Mouse (Mus musculus) megakaryocyte-erythroid progenitor cell, adult 5-6 weeks (primary cell): ENCODE measurements around the gene Armc10. TPM values are rescaled to one million over a fixed set of nuclear protein-coding genes. Genes with fewer than 3 reads are reported as not detected.
"Not testable (repeated sequence)": the region's sequence is repeated elsewhere in the genome, so short reads cannot be mapped to it uniquely, and the experiment has no call there.

Experiments used
- ATAC-seq: replicated peaks from 2 replicates; pipeline ENCODE4 v1.8.0; 2016; ENCODE audit warnings: mild to moderate bottlenecking, inconsistent platforms; ENCODE audit not compliant: severe bottlenecking, poor library complexity, low FRiP score, low TSS enrichment
- total RNA-seq, 2 experiments: library from RNA; stranded (forward) in 1 of 2; stranded (reverse) in 1 of 2; fragments of 200-1000, 215-1000 nt in 1 of 2; fragments of >200 nt in 1 of 2; fragmentation: Nextera tagmentation in 1 of 2; gene quantifications; 2 replicates each; pipeline ENCODE4 v1.2.3; 2014 to 2017

Armc10 gene
- total RNA-seq, 2 experiments from 2014 or later, result 43.9 to 49.9 TPM

GRCm38 (mm10) chr5:21660850-21661249 is 15.2 kb downstream of the Armc10 start:
- no peak for ATAC-seq

- no peak for ATAC-seq
Measured at GRCm38 (mm10) chr5:21663081-21663480, 17.5 kb downstream of the Armc10 start.

- ATAC-seq, result peak; percentile 59
Measured at GRCm38 (mm10) chr5:21667191-21668137, 21.9 kb downstream of the Armc10 start.

GRCm38 (mm10) chr5:21669307-21669706 is 23.7 kb downstream of the Armc10 start:
- ATAC-seq, result no peak

GRCm38 (mm10) chr5:21672812-21673635 is 27.4 kb downstream of the Armc10 start:
- peak; percentile 96 for ATAC-seq

- ATAC-seq, result no peak
Measured at GRCm38 (mm10) chr5:21673742-21674141, 28.1 kb downstream of the Armc10 start.

- ATAC-seq, result no peak
Measured at GRCm38 (mm10) chr5:21675019-21675418, 29.4 kb downstream of the Armc10 start.

- ATAC-seq, result no peak
Measured at GRCm38 (mm10) chr5:21675494-21675893, 29.9 kb downstream of the Armc10 start.

GRCm38 (mm10) chr5:21677939-21678338 is 32.3 kb downstream of the Armc10 start:
- ATAC-seq, result no peak

GRCm38 (mm10) chr5:21678363-21678762 is 32.8 kb downstream of the Armc10 start:
- ATAC-seq, result no peak

GRCm38 (mm10) chr5:21680029-21680428 is 34.4 kb downstream of the Armc10 start:
- ATAC-seq, result no peak

GRCm38 (mm10) chr5:21680940-21681339 is 35.3 kb downstream of the Armc10 start:
- ATAC-seq, result peak; percentile 62

- ATAC-seq, result no peak
Measured at GRCm38 (mm10) chr5:21683811-21684210, 38.2 kb downstream of the Armc10 start.

GRCm38 (mm10) chr5:21685001-21685400 is 39.4 kb downstream of the Armc10 start:
- ATAC-seq, result no peak

- peak; percentile 73 for ATAC-seq
Measured at GRCm38 (mm10) chr5:21687042-21687441, 41.4 kb downstream of the Armc10 start.

- no peak for ATAC-seq
Measured at GRCm38 (mm10) chr5:21692230-21692629, 46.6 kb downstream of the Armc10 start.

GRCm38 (mm10) chr5:21693372-21693870 is 47.8 kb downstream of the Armc10 start:
- ATAC-seq, result no peak

- ATAC-seq, result no peak
Measured at GRCm38 (mm10) chr5:21694854-21695490, 49.4 kb downstream of the Armc10 start.

- not testable (repeated sequence) for ATAC-seq
Measured at GRCm38 (mm10) chr5:21699555-21699954, 53.9 kb downstream of the Armc10 start.
